Mouse (Mus musculus): Measurements from ENCODE around the gene Sec24c. TPM values are rescaled to one million over a fixed set of nuclear protein-coding genes. Genes with fewer than 3 reads are reported as not detected.
A peak's percentile ranks its signal among the peaks of the same experiment; 100 is the strongest.
"Not testable (repeated sequence)": the region's sequence is repeated elsewhere in the genome, so short reads cannot be mapped to it uniquely, and the experiment has no call there.

Sec24c gene
- 100 to 1,000 TPM; 129 to 143 TPM for total RNA-seq (2021)
- long read RNA-seq, experiment 1, full-length matches to known transcripts, result 7 of 57 reads
- long read RNA-seq, experiment 1, partial matches to known transcripts, result 45 of 57 reads
- long read RNA-seq, experiment 1, other reads (novel, unspliced or antisense), result 5 of 57 reads
- long read RNA-seq, experiment 2, full-length matches to known transcripts, result 5 of 24 reads
- long read RNA-seq, experiment 2, partial matches to known transcripts, result 16 of 24 reads
- long read RNA-seq, experiment 2, other reads (novel, unspliced or antisense), result 3 of 24 reads

GRCm38 (mm10) chr14:20674064-20674833 lies at the start of gene Sec24c:
TSS of gene Sec24c (plus strand) at chr14:20674308.
- DNase-seq, result peak; percentile 98 to 100

GRCm38 (mm10) chr14:20626447-20626846 lies 47.7 kb upstream of the Sec24c start:
- no peak for DNase-seq

GRCm38 (mm10) chr14:20626971-20627370 lies 47.1 kb upstream of the Sec24c start:
- DNase-seq, result no peak

- no peak for DNase-seq
These were observed 42.9 kb upstream of the Sec24c start for GRCm38 (mm10) chr14:20631253-20631652.

GRCm38 (mm10) chr14:20635546-20635945 lies 38.6 kb upstream of the Sec24c start:
- no peak for DNase-seq

GRCm38 (mm10) chr14:20636968-20637367 lies 37.1 kb upstream of the Sec24c start:
- DNase-seq, result not testable (repeated sequence)

- no peak for DNase-seq
These were observed 36.1 kb upstream of the Sec24c start for GRCm38 (mm10) chr14:20637818-20638574.

- no peak for DNase-seq
These were observed 35.4 kb upstream of the Sec24c start for GRCm38 (mm10) chr14:20638702-20639101.

- peak in 1 of 2 experiments; percentile 27 for DNase-seq
These were observed 34.0 kb upstream of the Sec24c start for GRCm38 (mm10) chr14:20639918-20640619.

GRCm38 (mm10) chr14:20640644-20641437 lies 33.3 kb upstream of the Sec24c start, which contains the start of gene Usp54:
TSS of gene Usp54 (minus strand) at chr14:20641063.
- DNase-seq, result peak; percentile 97 to 98

GRCm38 (mm10) chr14:20641438-20641875 lies 32.7 kb upstream of the Sec24c start:
- DNase-seq, result no peak

GRCm38 (mm10) chr14:20645547-20645946 lies 28.6 kb upstream of the Sec24c start:
- DNase-seq, result no peak

- DNase-seq, result no peak
These were observed 27.7 kb upstream of the Sec24c start for GRCm38 (mm10) chr14:20646381-20646780.

- DNase-seq, result no peak
These were observed 23.1 kb upstream of the Sec24c start for GRCm38 (mm10) chr14:20651000-20651399.

- no peak for DNase-seq
These were observed 22.3 kb upstream of the Sec24c start for GRCm38 (mm10) chr14:20651722-20652256.

- DNase-seq, result no peak
These were observed 19.3 kb upstream of the Sec24c start for GRCm38 (mm10) chr14:20654690-20655421.

- DNase-seq, result no peak
These were observed 18.4 kb upstream of the Sec24c start for GRCm38 (mm10) chr14:20655731-20656130.

- no peak for DNase-seq
These were observed 17.7 kb upstream of the Sec24c start, which contains the start of gene Myoz1 for GRCm38 (mm10) chr14:20656361-20656760. TSS of gene Myoz1 (minus strand) at chr14:20656540.

- DNase-seq, result peak in 1 of 2 experiments; percentile 60
These were observed 15.8 kb upstream of the Sec24c start for GRCm38 (mm10) chr14:20658326-20658725.

- DNase-seq, result no peak
These were observed 15.2 kb upstream of the Sec24c start for GRCm38 (mm10) chr14:20658902-20659301.
